Mouse (Mus musculus) thymus, adult 2 months (tissue): ENCODE measurements around the gene Cpne9. TPM values are rescaled to one million over a fixed set of nuclear protein-coding genes. Genes with fewer than 3 reads are reported as not detected.

Source experiments
- DNase-seq: peaks from one replicate; pipeline ENCODE4 v3.0.0; 2021
- H3K27ac ChIP-seq: fragments of 200-500 bp; 2 replicates; pipeline ENCODE4 v1.5.1; 2012; ENCODE audit warnings: low read length, control low read depth; ENCODE audit not compliant: control insufficient read depth, insufficient read depth
- H3K27me3 ChIP-seq: fragments of 200-500 bp; 2 replicates; pipeline ENCODE4 v1.6.1; 2012; ENCODE audit warnings: mild to moderate bottlenecking, low read length, moderate library complexity, mixed read lengths; ENCODE audit not compliant: control insufficient read depth, insufficient read depth
- H3K36me3 ChIP-seq: fragments of 200-500 bp; 2 replicates; pipeline ENCODE4 v1.6.1; 2012; ENCODE audit warnings: mild to moderate bottlenecking, low read length, moderate library complexity; ENCODE audit not compliant: control insufficient read depth, insufficient read depth
- H3K4me1 ChIP-seq: fragments of 200-500 bp; replicated peaks from 2 replicates; pipeline ENCODE4 v1.6.1; 2012; ENCODE audit warnings: low read length; ENCODE audit not compliant: control insufficient read depth, insufficient read depth
- H3K4me3 ChIP-seq: fragments of 200-500 bp; 2 replicates; pipeline ENCODE4 v1.5.1; 2012; ENCODE audit warnings: mild to moderate bottlenecking, low read length, control low read depth, moderate library complexity; ENCODE audit not compliant: control insufficient read depth, insufficient read depth
- CTCF ChIP-seq: fragments of 200-500 bp; IDR thresholded peaks from 2 replicates; pipeline ENCODE4 v1.5.1; 2012; ENCODE audit warnings: mild to moderate bottlenecking, control low read depth, low read length, moderate library complexity, borderline replicate concordance; ENCODE audit not compliant: control insufficient read depth, poor library complexity, insufficient read depth; ENCODE audit errors: extremely low read depth
- POLR2A ChIP-seq: fragments of 200-500 bp; IDR thresholded peaks from 2 replicates; pipeline ENCODE4 v1.6.1; 2012; ENCODE audit warnings: mild to moderate bottlenecking, low read length, control low read depth, moderate library complexity; ENCODE audit not compliant: control insufficient read depth, poor library complexity, insufficient read depth; ENCODE audit errors: extremely low read depth
- WGBS: fragments of 180-500 bp; shearing (Covaris S2); methylation state at CpG from one replicate; pipeline ENCODE4 v1.1.7; 2018; 5-methylcytosine and 5-hydroxymethylcytosine counted together
- polyA plus RNA-seq: library from polyadenylated mRNA; depleted of rRNA; stranded (reverse); fragments of >200 nt; gene quantifications from 2 replicates; pipeline ENCODE4 v1.2.3, GENCODE M21; 2012

The Cpne9 gene
- polyA plus RNA-seq, 1 experiment = 0.65 TPM

DNA sequence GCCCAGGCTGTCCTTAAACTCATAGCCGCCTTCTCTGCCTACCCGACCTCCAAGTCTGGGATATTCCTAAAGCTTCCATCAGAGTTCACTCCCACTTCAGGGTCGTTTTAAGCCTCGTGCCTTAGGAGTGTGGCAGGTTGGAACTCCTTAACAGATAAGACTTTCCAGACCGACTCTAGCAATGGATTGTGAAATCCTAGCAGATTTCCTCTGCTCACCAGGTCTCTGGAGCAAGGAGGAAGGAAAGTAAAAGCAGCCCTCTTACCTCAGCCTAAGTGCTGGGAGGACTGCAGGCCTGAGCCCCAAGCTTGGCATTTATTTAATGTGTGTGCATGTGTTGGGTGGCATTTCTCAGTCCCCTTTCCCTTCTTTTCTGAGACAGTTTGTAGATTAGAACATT, 31.3 kb upstream of the Cpne9 start:
- no peak for TF ChIP-seq POLR2A
- no peak for TF ChIP-seq CTCF
- Histone ChIP-seq H3K4me3 (no peak overlapping the region), H3K36me3 (peaks cover 45% of the 10 kb centered on the region), H3K27ac (no peak overlapping the region), H3K4me1 (no peaks in the 10 kb centered on the region), H3K27me3 (no peaks in the 10 kb centered on the region)
- WGBS = 94% methylated on average over 5 of the region's 5 CpGs
- no peak for DNase-seq

DNA sequence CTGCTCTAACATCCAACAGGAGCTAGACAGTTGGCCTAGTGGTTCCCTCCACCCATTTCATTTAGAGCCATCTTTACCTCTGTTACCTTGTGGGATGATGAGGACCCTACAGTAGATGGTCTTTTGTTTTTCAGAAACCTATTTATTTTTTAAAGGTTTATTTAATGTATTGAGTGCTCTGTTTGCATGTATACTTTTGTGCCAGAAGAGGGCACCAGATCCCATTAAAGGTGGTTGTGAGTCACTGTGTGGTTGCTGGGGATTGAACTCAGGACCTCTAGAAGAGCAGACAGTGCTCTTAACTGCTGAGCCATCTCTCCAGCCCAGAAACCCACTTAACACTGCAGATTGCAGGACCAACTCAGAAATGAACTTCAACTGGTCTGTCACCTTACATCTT, 30.2 kb upstream of the Cpne9 start:
- H3K36me3 ChIP-seq = peaks cover 56% of the 10 kb centered on the region
- H3K4me1 ChIP-seq = no peaks in the 10 kb centered on the region
- no peak overlapping the region for H3K4me3 ChIP-seq
- no peak for DNase-seq
- no peak overlapping the region for H3K27ac ChIP-seq
- H3K27me3 ChIP-seq = no peaks in the 10 kb centered on the region
- TF ChIP-seq CTCF = no peak
- TF ChIP-seq POLR2A = no peak

DNA sequence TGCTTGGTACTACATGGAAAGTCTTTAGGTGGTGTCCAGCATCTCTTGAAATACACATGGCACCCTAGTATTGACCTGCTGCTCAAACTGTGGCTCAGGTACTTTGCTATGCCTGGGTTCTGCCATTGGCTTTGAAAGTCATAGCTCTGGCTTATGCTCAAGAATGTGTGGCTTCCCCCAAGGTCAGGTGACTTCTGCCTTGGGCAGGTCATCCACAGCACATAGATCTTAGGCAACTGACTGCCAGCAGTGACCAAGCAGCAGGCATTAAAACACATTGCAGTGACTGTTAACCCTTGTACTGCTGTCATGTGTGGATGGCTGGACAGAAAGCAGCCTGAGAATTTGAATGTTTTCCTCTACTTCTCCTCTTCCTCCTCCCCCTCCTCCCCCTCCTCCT, 27.2 kb upstream of the Cpne9 start:
- DNase-seq = no peak
- no peak for TF ChIP-seq CTCF
- no peak for TF ChIP-seq POLR2A
- Histone ChIP-seq H3K27ac (no peak overlapping the region), H3K4me3 (no peak overlapping the region), H3K36me3 (peaks cover 74% of the 10 kb centered on the region), H3K4me1 (no peaks in the 10 kb centered on the region), H3K27me3 (no peaks in the 10 kb centered on the region)

DNA sequence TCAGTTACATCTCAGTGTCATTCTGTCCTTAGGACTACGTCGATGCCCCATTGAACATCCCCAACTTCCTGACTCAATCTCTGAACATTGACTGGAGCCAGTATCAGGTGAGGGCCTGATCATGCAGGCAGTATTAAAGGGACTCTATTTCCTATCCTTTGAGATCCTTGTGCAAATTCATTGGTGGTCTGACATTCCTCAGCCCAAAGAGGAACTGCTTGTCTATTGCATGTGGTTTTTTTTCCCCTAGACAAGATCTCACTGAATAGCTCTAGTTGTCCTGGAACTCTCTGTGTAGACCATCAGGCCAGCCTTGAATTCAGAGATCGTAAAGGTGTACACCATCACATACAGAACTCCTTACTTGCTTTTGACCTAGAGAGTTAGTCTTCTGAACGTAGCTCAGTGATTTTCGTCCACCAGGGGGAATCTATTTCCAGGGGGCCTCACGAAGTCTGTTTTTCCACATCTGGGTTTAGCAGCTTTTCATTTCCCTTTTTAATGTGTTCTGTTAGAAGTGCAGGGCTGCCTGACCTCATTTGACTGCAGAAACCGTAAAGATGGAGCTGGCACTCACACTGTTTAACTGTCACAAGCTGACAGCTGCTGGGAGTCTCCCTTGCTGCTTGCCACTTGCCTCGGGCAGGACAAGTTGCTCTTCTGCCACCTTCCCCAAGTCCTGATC, 20.8 kb upstream of the Cpne9 start:
- Histone ChIP-seq H3K27me3 (no peaks in the 10 kb centered on the region), H3K4me3 (no peak overlapping the region), H3K36me3 (peaks cover 81% of the 10 kb centered on the region), H3K27ac (no peak overlapping the region), H3K4me1 (no peaks in the 10 kb centered on the region; the same call in 1 of the 2 replicates)
- DNase-seq = no peak
- 75% methylated on average over 8 of the region's 8 CpGs for WGBS
- TF ChIP-seq CTCF (no peak), POLR2A (no peak)

DNA sequence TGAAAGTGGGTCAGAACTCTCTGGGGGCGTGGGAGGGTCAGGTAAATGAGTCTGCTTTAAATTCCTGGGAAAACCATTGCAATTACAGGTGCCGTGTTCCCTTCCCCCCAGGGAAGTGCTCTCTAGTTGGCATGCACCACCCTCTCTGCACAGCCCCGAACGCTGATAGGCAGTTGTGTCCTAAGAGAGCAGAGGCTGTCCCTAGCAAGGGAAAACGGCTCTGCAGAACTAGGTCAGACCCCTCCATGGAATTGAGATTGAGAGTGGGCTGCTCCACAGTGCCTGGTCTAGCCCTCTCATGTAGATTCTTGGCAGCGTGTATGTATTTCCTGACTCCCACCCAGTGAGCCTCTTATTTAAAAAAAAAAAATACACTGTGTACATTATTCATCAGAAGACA, 18.6 kb upstream of the Cpne9 start:
- H3K4me3 ChIP-seq = no peak overlapping the region
- DNase-seq = no peak
- no peaks in the 10 kb centered on the region for H3K27me3 ChIP-seq
- H3K27ac ChIP-seq = no peak overlapping the region
- 94% methylated on average over 6 of the region's 6 CpGs for WGBS
- no peak for TF ChIP-seq POLR2A
- TF ChIP-seq CTCF = no peak
- H3K36me3 ChIP-seq = peaks cover 82% of the 10 kb centered on the region
- no peaks in the 10 kb centered on the region; the same call in 1 of the 2 replicates for H3K4me1 ChIP-seq

DNA sequence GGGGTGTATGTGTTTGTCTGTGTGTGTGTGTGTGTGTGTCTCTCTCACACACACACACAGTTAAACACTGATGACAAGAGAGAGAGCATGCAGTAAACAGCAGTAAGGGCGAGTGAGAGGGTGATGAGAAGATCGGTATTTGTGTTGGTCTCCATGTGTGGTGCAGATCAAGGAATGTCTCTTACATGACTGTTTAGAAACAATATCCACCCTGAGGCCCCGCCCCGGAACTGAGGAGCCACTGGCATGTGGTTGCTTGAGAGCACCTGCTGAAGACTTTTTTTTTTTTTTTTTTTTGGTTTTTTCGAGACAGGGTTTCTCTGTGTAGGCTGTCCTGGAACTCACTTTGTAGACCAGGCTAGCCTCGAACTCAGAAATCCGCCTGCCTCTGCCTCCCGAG, 17.7 kb upstream of the Cpne9 start:
- no peak for DNase-seq
- no peaks in the 10 kb centered on the region for H3K27me3 ChIP-seq
- H3K4me1 ChIP-seq = no peaks in the 10 kb centered on the region; the same call in 1 of the 2 replicates
- peaks cover 82% of the 10 kb centered on the region for H3K36me3 ChIP-seq
- no peak overlapping the region for H3K4me3 ChIP-seq
- no peak overlapping the region for H3K27ac ChIP-seq
- WGBS = 90% methylated on average over 8 of the region's 8 CpGs
- no peak for TF ChIP-seq POLR2A
- no peak for TF ChIP-seq CTCF
